Mouse (Mus musculus): Measurements from ENCODE around the gene Fxyd2.

DNA sequence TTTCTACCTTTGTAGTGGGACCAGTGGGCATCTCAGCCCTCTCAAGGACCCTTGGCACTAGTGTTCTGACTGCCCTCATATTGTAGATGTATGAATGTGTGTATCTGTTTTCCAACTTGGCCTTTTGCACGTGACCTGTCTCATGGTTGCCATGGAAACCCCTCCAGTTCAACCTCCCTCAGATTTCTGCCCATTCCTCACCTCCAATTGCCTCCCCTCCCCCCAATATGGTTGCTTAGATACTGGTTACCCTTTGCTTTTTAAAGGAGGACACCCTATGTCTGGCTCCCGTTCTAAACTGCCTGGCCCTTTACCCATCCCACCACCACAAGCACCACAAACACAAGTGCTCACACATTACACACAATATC lies 28.1 kb upstream of the Fxyd2 start:
- TF ChIP-seq CTCF (IDR thresholded peaks at IDR 0.05; ENCODE audit: low read depth) (no peak), EP300 (IDR thresholded peaks at IDR 0.05; ENCODE audit: low read depth) (no peak)
